Mouse (Mus musculus) kidney, embryonic 16.5 days (tissue): ENCODE data around the gene Prl2c1. TPM values are rescaled to one million over a fixed set of nuclear protein-coding genes. Genes with fewer than 3 reads are reported as not detected.
"Not testable (repeated sequence)": the region's sequence is repeated elsewhere in the genome, so short reads cannot be mapped to it uniquely, and the experiment has no call there.

ENCODE experiments used
- ATAC-seq: fragments of 200-750 bp; cut with Nextera tagmentation; 2 replicates; pipeline ENCODE4 v1.8.0; 2017; ENCODE audit warnings: moderate TSS enrichment; ENCODE audit not compliant: low FRiP score, low TSS enrichment
- H3K27ac ChIP-seq: fragments of 300-500 bp; sonication (generic); 2 replicates; pipeline ENCODE4 v1.5.1; 2014; ENCODE audit warnings: low read length
- H3K27me3 ChIP-seq: fragments of 300-500 bp; sonication (generic); 2 replicates; pipeline ENCODE4 v1.6.1; 2014; ENCODE audit warnings: low read length, control low read depth, mixed read lengths; ENCODE audit not compliant: insufficient read depth
- H3K36me3 ChIP-seq: fragments of 300-500 bp; sonication (generic); 2 replicates; pipeline ENCODE4 v1.6.1; 2014; ENCODE audit warnings: low read length, control low read depth, mixed read lengths; ENCODE audit not compliant: insufficient read depth
- H3K4me1 ChIP-seq: fragments of 300-500 bp; sonication (generic); 2 replicates; pipeline ENCODE4 v1.6.1; 2014; ENCODE audit warnings: low read length, control low read depth, mixed read lengths; ENCODE audit not compliant: insufficient read depth
- H3K4me2 ChIP-seq: fragments of 300-500 bp; sonication (generic); replicated peaks from 2 replicates; pipeline ENCODE4 v1.6.1; 2014; ENCODE audit warnings: low read depth, low read length
- H3K4me3 ChIP-seq: fragments of 300-500 bp; sonication (generic); 2 replicates; pipeline ENCODE4 v1.5.1; 2014; ENCODE audit warnings: mild to moderate bottlenecking, low read length
- H3K9ac ChIP-seq: fragments of 300-500 bp; sonication (generic); replicated peaks from 2 replicates; pipeline ENCODE4 v1.6.1; 2014; ENCODE audit warnings: low read length
- H3K9me3 ChIP-seq: fragments of 300-500 bp; sonication (generic); 2 replicates; pipeline ENCODE4 v1.6.1; 2016; ENCODE audit warnings: low read length, control low read depth
- WGBS: fragments of 180-500 bp; shearing (Covaris S2); extraction: QIAGEN DNeasy Blood & Tissue Kit; methylation state at CpG from one replicate; pipeline ENCODE4 v1.1.7; 2014; 5-methylcytosine and 5-hydroxymethylcytosine counted together
- polyA plus RNA-seq: library from polyadenylated mRNA; unstranded; fragments of >200 nt; fragmentation: Nextera tagmentation; extraction: Ambion mirVana; gene quantifications from 2 replicates; pipeline ENCODE4 v1.2.1, GENCODE M21; 2015

Gene Prl2c1
- polyA plus RNA-seq, result not detected in 2 replicates

- H3K36me3 ChIP-seq, result no peaks in the 10 kb centered on the region
- no peak for ATAC-seq
- no peak within 1 kb of the TSS for H3K27ac ChIP-seq
- no peak within 1 kb of the TSS for H3K9ac ChIP-seq
- H3K9me3 ChIP-seq, result no peaks in the 10 kb centered on the region
- no peak within 1 kb of the TSS for H3K4me2 ChIP-seq
- 90% methylated on average over 3 of the region's 3 CpGs for WGBS
- H3K4me1 ChIP-seq, result no peaks in the 10 kb centered on the region
- H3K4me3 ChIP-seq, result no peak within 1 kb of the TSS
- no peaks in the 10 kb centered on the region for H3K27me3 ChIP-seq
Observed at GRCm38 (mm10) chr13:27849042-27849441, at the start of gene Prl2c1. Gene Prl2c1, plus strand, starts transcription at chr13:27849342.

- no peaks in the 10 kb centered on the region for H3K27me3 ChIP-seq
- H3K4me1 ChIP-seq, result no peaks in the 10 kb centered on the region
- H3K9ac ChIP-seq, result no peak within 1 kb of the TSS
- no peak within 1 kb of the TSS for H3K4me2 ChIP-seq
- no peak for ATAC-seq
- no peaks in the 10 kb centered on the region for H3K9me3 ChIP-seq
- WGBS, result 70% methylated on average over 1 of the region's 1 CpGs
- no peaks in the 10 kb centered on the region for H3K36me3 ChIP-seq
- H3K4me3 ChIP-seq, result no peak within 1 kb of the TSS
- H3K27ac ChIP-seq, result no peak within 1 kb of the TSS
Observed at GRCm38 (mm10) chr13:27801354-27801753, 47.8 kb upstream of the Prl2c1 start, which contains the start of gene Prl2a1. Gene Prl2a1, plus strand, starts transcription at chr13:27801654.

GRCm38 (mm10) chr13:27802765-27803164, 46.4 kb upstream of the Prl2c1 start:
- H3K9ac ChIP-seq, result no peak overlapping the region

GRCm38 (mm10) chr13:27904236-27904635, 55.1 kb downstream of the Prl2c1 start:
- 93% methylated on average over 2 of the region's 2 CpGs for WGBS
- not testable (repeated sequence) for H3K4me3 ChIP-seq

More at GRCm38 (mm10) chr13:27802765-27803164, 46.4 kb upstream of the Prl2c1 start:
- WGBS, result 53% methylated on average over 1 of the region's 1 CpGs
- no peak overlapping the region for H3K4me2 ChIP-seq
- H3K36me3 ChIP-seq, result no peaks in the 10 kb centered on the region
- no peaks in the 10 kb centered on the region for H3K4me1 ChIP-seq
- H3K27me3 ChIP-seq, result no peaks in the 10 kb centered on the region
- no peaks in the 10 kb centered on the region for H3K9me3 ChIP-seq
- ATAC-seq, result no peak
- H3K4me3 ChIP-seq, result no peak overlapping the region
- no peak overlapping the region for H3K27ac ChIP-seq

More at GRCm38 (mm10) chr13:27904236-27904635, 55.1 kb downstream of the Prl2c1 start:
- ATAC-seq, H3K9ac ChIP-seq, H3K27ac ChIP-seq, H3K4me2 ChIP-seq, H3K36me3 ChIP-seq, H3K27me3 ChIP-seq, H3K9me3 ChIP-seq, H3K4me1 ChIP-seq: not testable (repeated sequence)

Other genes starting within 250 kb of the Prl2c1 start
- not detected in 2 replicates for gene Prl7b1, start 238.8 kb upstream of the Prl2c1 start, polyA plus RNA-seq
- not detected in 2 replicates for gene Prl7a1, start 206.8 kb upstream of the Prl2c1 start, polyA plus RNA-seq
- not detected in 2 replicates for gene Prl7a2, start 181.3 kb upstream of the Prl2c1 start, polyA plus RNA-seq
- not detected in 2 replicates for gene Prl7d1, start 132.6 kb upstream of the Prl2c1 start, polyA plus RNA-seq
- not detected in 2 replicates for gene Prl7c1, start 68.5 kb upstream of the Prl2c1 start, polyA plus RNA-seq
- gene Prl2a1, start 47.7 kb upstream of the Prl2c1 start, polyA plus RNA-seq, result not detected in 2 replicates
- gene Prl4a1, start 166.9 kb downstream of the Prl2c1 start, polyA plus RNA-seq, result not detected in 2 replicates